Mouse (Mus musculus): Measurements from ENCODE around the gene Cd209g. TPM values are rescaled to one million over a fixed set of nuclear protein-coding genes. Genes with fewer than 3 reads are reported as not detected.

Gene Cd209g
- total RNA-seq, 1 experiment = 0.18 TPM

DNA sequence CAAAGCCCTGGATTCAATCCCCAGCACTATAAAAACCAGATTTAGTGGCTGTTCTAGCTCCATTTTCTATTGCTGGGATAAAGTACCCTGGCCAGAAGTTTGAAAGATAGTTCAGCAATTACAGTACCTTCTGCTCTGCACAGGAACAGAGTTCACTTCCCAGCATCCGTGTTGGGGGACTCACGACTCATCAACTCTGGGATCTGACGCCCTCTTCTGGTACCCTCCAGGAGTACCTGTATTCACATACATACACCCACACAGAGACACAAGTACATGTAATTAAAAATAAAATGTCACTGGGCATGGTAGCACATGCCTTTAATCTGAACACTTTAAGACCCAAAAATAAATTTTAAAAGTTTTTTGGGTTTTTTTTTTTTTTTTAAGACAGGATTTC, 38.6 kb downstream of the Cd209g start:
- Histone ChIP-seq H3K27ac (ENCODE audit: insufficient read depth, low read depth, low read length, poor library complexity, severe bottlenecking) (no peak overlapping the region), H3K9ac (ENCODE audit: insufficient read depth, low read depth, low read length, poor library complexity, severe bottlenecking) (no peak overlapping the region), H3K4me1 (ENCODE audit: control insufficient read depth in 2 of 2, insufficient read depth in 2 of 2, low read length in 2 of 2, poor library complexity in 1 of 2) (no peaks in the 10 kb centered on the region), H3K36me3 (ENCODE audit: control insufficient read depth, insufficient read depth, low read length, poor library complexity, severe bottlenecking) (no peaks in the 10 kb centered on the region), H3K4me3 (ENCODE audit: insufficient read depth in 1 of 2, low read depth in 1 of 2, low read length in 2 of 2, poor library complexity in 1 of 2, severe bottlenecking in 1 of 2) (no peak overlapping the region), H3K9me3 (ENCODE audit: control insufficient read depth, insufficient read depth, low read depth, low read length) (no peaks in the 10 kb centered on the region)
- TF ChIP-seq HCFC1 (IDR thresholded peaks at IDR 0.05; ENCODE audit: borderline replicate concordance, insufficient read depth, low read length) = no peak
- no peak for TF ChIP-seq CHD2 (IDR thresholded peaks at IDR 0.05; ENCODE audit: low read depth, low read length)
- TF ChIP-seq MAFK (IDR thresholded peaks at IDR 0.05; ENCODE audit: insufficient read depth, low read depth, low read length) = no peak
- in situ Hi-C loops (cut with MboI; ENCODE audit: low sequenced_read_pairs in 2 of 2, unreplicated experiment in 2 of 2) = no loop called here
- DNase-seq (ENCODE audit: low read depth, low spot score) = no peak

DNA sequence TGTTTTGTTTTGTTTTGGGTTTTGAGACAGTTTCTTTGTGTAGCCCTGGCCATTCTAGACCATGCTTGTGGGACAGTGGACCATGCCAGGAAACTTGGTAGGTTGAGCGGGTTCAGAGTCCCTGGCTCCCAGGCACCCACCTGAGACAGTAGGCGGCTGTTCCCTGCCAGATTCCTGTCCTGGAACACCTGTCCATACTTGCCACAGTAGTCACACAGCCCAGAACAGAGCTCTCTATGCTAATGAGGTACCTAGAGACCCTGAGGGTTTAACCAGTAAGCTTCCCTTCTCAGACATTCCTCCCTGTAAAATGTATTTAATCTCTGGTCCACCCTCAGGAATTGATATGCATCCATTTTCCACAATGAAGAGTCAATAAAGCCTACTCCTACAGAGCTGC, 40.1 kb downstream of the Cd209g start:
- H3K36me3 ChIP-seq (ENCODE audit: control insufficient read depth, insufficient read depth, low read length, poor library complexity, severe bottlenecking) = no peaks in the 10 kb centered on the region
- DNase-seq (ENCODE audit: low read depth, low spot score) = no peak
- TF ChIP-seq MAFK (IDR thresholded peaks at IDR 0.05; ENCODE audit: insufficient read depth, low read depth, low read length) (no peak), HCFC1 (IDR thresholded peaks at IDR 0.05; ENCODE audit: borderline replicate concordance, insufficient read depth, low read length) (no peak), CHD2 (IDR thresholded peaks at IDR 0.05; ENCODE audit: low read depth, low read length) (no peak), ZNF384 (IDR thresholded peaks at IDR 0.05; ENCODE audit: low read depth, low read length) (no peak), ZC3H11A (IDR thresholded peaks at IDR 0.05; ENCODE audit: borderline replicate concordance, low read depth, low read length) (no peak)
- no peaks in the 10 kb centered on the region for H3K4me1 ChIP-seq (ENCODE audit: control insufficient read depth in 2 of 2, insufficient read depth in 2 of 2, low read length in 2 of 2, poor library complexity in 1 of 2)
- H3K4me3 ChIP-seq (ENCODE audit: insufficient read depth in 1 of 2, low read depth in 1 of 2, low read length in 2 of 2, poor library complexity in 1 of 2, severe bottlenecking in 1 of 2) = no peak overlapping the region
- in situ Hi-C loops (cut with MboI; ENCODE audit: low sequenced_read_pairs in 2 of 2, unreplicated experiment in 2 of 2) = no loop called here
- no peak overlapping the region for H3K27ac ChIP-seq (ENCODE audit: insufficient read depth, low read depth, low read length, poor library complexity, severe bottlenecking)
- no peaks in the 10 kb centered on the region for H3K9me3 ChIP-seq (ENCODE audit: control insufficient read depth, insufficient read depth, low read depth, low read length)
- H3K9ac ChIP-seq (ENCODE audit: insufficient read depth, low read depth, low read length, poor library complexity, severe bottlenecking) = no peak overlapping the region

DNA sequence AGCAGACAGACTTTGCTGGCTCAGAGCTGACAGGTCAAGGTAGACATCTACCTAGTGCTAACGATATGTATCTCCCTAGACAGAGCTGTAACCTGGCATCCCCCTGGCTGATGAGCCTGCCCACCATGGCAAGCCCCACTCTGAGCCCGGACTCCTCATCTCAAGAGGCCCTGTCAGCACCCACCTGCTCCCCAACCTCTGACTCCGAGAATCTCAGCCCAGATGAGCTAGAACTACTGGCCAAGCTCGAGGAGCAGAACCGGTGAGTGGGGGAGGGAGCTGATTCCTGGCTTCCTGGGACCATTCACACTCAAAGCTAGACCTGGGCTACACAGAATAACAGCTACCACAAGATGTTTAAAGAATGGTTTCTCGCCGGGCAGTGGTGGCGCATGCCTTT, 49.5 kb downstream of the Cd209g start:
- in situ Hi-C loops (cut with MboI; ENCODE audit: low sequenced_read_pairs in 2 of 2, unreplicated experiment in 2 of 2) = no loop called here
- Histone ChIP-seq H3K4me1 (ENCODE audit: control insufficient read depth in 2 of 2, insufficient read depth in 2 of 2, low read length in 2 of 2, poor library complexity in 1 of 2) (no peaks in the 10 kb centered on the region), H3K9me3 (ENCODE audit: control insufficient read depth, insufficient read depth, low read depth, low read length) (no peaks in the 10 kb centered on the region), H3K4me3 (ENCODE audit: insufficient read depth in 1 of 2, low read depth in 1 of 2, low read length in 2 of 2, poor library complexity in 1 of 2, severe bottlenecking in 1 of 2) (no peak overlapping the region), H3K27ac (ENCODE audit: insufficient read depth, low read depth, low read length, poor library complexity, severe bottlenecking) (no peak overlapping the region), H3K9ac (ENCODE audit: insufficient read depth, low read depth, low read length, poor library complexity, severe bottlenecking) (no peak overlapping the region), H3K36me3 (ENCODE audit: control insufficient read depth, insufficient read depth, low read length, poor library complexity, severe bottlenecking) (no peaks in the 10 kb centered on the region)
- DNase-seq (ENCODE audit: low read depth, low spot score) = no peak
- TF ChIP-seq ZNF384 (IDR thresholded peaks at IDR 0.05; ENCODE audit: low read depth, low read length) (no peak), CHD2 (IDR thresholded peaks at IDR 0.05; ENCODE audit: low read depth, low read length) (no peak), HCFC1 (IDR thresholded peaks at IDR 0.05; ENCODE audit: borderline replicate concordance, insufficient read depth, low read length) (no peak), ZC3H11A (IDR thresholded peaks at IDR 0.05; ENCODE audit: borderline replicate concordance, low read depth, low read length) (no peak), MAFK (IDR thresholded peaks at IDR 0.05; ENCODE audit: insufficient read depth, low read depth, low read length) (no peak)

DNA sequence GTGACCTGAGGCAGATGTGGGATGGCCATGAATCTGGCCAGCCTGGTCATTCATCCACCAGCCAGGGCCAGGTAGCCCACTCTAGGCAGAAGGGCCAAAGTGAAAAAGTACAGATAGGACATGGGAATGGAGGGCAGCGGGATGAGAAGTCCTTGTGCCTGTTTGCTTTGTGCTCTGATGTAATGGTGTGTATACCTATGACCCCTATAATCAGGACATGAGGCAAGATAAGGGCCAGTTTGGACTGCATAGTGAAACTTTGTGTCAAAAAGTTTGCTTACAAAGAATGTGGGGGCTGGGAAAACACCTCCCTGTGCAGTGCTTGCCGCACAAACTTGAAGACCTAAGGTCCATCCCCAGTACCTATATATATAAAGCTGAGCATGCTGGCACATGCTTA, 52.3 kb downstream of the Cd209g start:
- no peaks in the 10 kb centered on the region for H3K9me3 ChIP-seq (ENCODE audit: control insufficient read depth, insufficient read depth, low read depth, low read length)
- TF ChIP-seq HCFC1 (IDR thresholded peaks at IDR 0.05; ENCODE audit: borderline replicate concordance, insufficient read depth, low read length) (no peak), CHD2 (IDR thresholded peaks at IDR 0.05; ENCODE audit: low read depth, low read length) (no peak), MAFK (IDR thresholded peaks at IDR 0.05; ENCODE audit: insufficient read depth, low read depth, low read length) (no peak), ZNF384 (IDR thresholded peaks at IDR 0.05; ENCODE audit: low read depth, low read length) (no peak), ZC3H11A (IDR thresholded peaks at IDR 0.05; ENCODE audit: borderline replicate concordance, low read depth, low read length) (no peak)
- in situ Hi-C loops (cut with MboI; ENCODE audit: low sequenced_read_pairs in 2 of 2, unreplicated experiment in 2 of 2) = no loop called here
- no peaks in the 10 kb centered on the region for H3K36me3 ChIP-seq (ENCODE audit: control insufficient read depth, insufficient read depth, low read length, poor library complexity, severe bottlenecking)
- H3K27ac ChIP-seq (ENCODE audit: insufficient read depth, low read depth, low read length, poor library complexity, severe bottlenecking) = no peak overlapping the region
- no peaks in the 10 kb centered on the region for H3K4me1 ChIP-seq (ENCODE audit: control insufficient read depth in 2 of 2, insufficient read depth in 2 of 2, low read length in 2 of 2, poor library complexity in 1 of 2)
- no peak overlapping the region for H3K9ac ChIP-seq (ENCODE audit: insufficient read depth, low read depth, low read length, poor library complexity, severe bottlenecking)
- no peak for DNase-seq (ENCODE audit: low read depth, low spot score)
- no peak overlapping the region for H3K4me3 ChIP-seq (ENCODE audit: insufficient read depth in 1 of 2, low read depth in 1 of 2, low read length in 2 of 2, poor library complexity in 1 of 2, severe bottlenecking in 1 of 2)

Other genes starting within 250 kb of the Cd209g start
- not detected in 2 replicates for gene Cd209b, start 207.3 kb upstream of the Cd209g start, total RNA-seq (2012; rRNA removed)
- 0.74 and 1.7 TPM in 2 replicates for gene Cd209c, start 179.4 kb upstream of the Cd209g start, total RNA-seq (2012; rRNA removed)
- 0.54 TPM in 1 of 2 replicates, not detected in the other for gene Cd209f, start 28.3 kb upstream of the Cd209g start, total RNA-seq (2012; rRNA removed)
- 5.2 and 6.2 TPM in 2 replicates for gene Evi5l, start 32.5 kb downstream of the Cd209g start, total RNA-seq (2012; rRNA removed)
- 0.54 and 1.2 TPM in 2 replicates for gene Prr36, start 83.4 kb downstream of the Cd209g start, total RNA-seq (2012; rRNA removed)
- gene Lrrc8e, start 92.7 kb downstream of the Cd209g start, total RNA-seq (2012; rRNA removed) = 0.67 and 1.1 TPM in 2 replicates
- 21.0 and 22.0 TPM in 2 replicates for gene Map2k7, start 104.6 kb downstream of the Cd209g start, total RNA-seq (2012; rRNA removed)
- gene Gm49320, start 104.8 kb downstream of the Cd209g start, total RNA-seq (2012; rRNA removed) = not detected in 2 replicates
- gene Tgfbr3l, start 114.1 kb downstream of the Cd209g start, total RNA-seq (2012; rRNA removed) = 1.1 and 1.6 TPM in 2 replicates
- 10.3 and 15.9 TPM in 2 replicates for gene Snapc2, start 119.0 kb downstream of the Cd209g start, total RNA-seq (2012; rRNA removed)
- 3.7 and 3.8 TPM in 2 replicates for gene Ctxn1, start 125.2 kb downstream of the Cd209g start, total RNA-seq (2012; rRNA removed)
- 72.5 and 78.8 TPM in 2 replicates for gene Timm44, start 141.8 kb downstream of the Cd209g start, total RNA-seq (2012; rRNA removed)
- 13.1 and 17.6 TPM in 2 replicates for gene Ccl25, start 191.1 kb downstream of the Cd209g start, total RNA-seq (2012; rRNA removed)
- gene Elavl1, start 191.3 kb downstream of the Cd209g start, total RNA-seq (2012; rRNA removed) = 43.2 and 73.6 TPM in 2 replicates